ENCODE assay signal across 8 mouse cellular contexts in the genomic region with DNA sequence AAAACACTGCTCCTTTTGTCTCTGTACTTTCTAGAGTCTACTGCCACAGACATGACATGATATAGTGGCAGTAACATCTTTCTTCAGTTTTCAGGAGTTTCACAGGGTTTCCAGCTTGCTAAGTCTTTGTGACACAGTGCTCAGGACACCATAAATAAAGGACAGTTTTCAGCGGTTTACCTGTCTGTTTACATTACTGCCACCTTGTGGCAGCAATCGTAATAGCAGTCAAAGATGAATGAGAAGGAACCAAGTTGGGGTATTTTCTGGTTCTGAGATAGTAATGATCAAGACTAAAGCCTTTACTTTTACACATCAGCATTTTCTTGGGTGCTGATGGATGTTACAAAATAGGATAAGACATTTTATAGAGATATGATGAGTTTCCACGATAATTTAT.
DNase-seq lines count a peak whose midpoint lies in the region.

No protein-coding gene starts in this region.

- intact Hi-C loops in heart, postnatal 25 days (cut with DNase I) = no loop called here

- DNase-seq in heart, adult 18-20 months = peak; percentile 18 to 55
- DNase-seq in heart, postnatal 25 days (ENCODE audit: low spot score) = no peak
- DNase-seq in urinary bladder, postnatal 14 days (ENCODE audit: low spot score) = peak; percentile 9
- no peak for DNase-seq in urinary bladder, adult 2 months (ENCODE audit: low spot score)
- peak; percentile 16 for DNase-seq in cerebellum, adult 9-11 months
- DNase-seq in kidney, adult 9 months = peak; percentile 40
- DNase-seq in lung, postnatal 14 days = peak; percentile 47
- no peak for DNase-seq in spleen, postnatal 4 days (ENCODE audit: low spot score in 2 of 2)

Comparison
In these comparisons a context has a peak if more than half of its experiments do, and no peak if none do; other contexts are left out.
1. DNase-seq: peak in heart, adult 18-20 months (2 of 2), urinary bladder, postnatal 14 days (single experiment), cerebellum, adult 9-11 months (single experiment), kidney, adult 9 months (single experiment) and lung, postnatal 14 days (single experiment); none in heart, postnatal 25 days (single experiment), urinary bladder, adult 2 months (single experiment) and spleen, postnatal 4 days (0 of 2).